Mouse (Mus musculus) CD4-positive helper T cell, adult 2 months (primary cell): ENCODE measurements at regions not wholly inside any gene's neighbourhood (a gene's known extent, or its start where the extent isn't known, plus 50 kb on each side); places are given as distances from the start of the nearest gene placed in this dataset.
A peak's percentile ranks its signal among the peaks of the same experiment; 100 is the strongest.

ENCODE experiments used
- DNase-seq: peaks from one replicate; pipeline ENCODE4 v3.0.0-alpha.2; 2012; ENCODE audit warnings: low read depth, missing footprints, low spot score

- no peak for DNase-seq
Measured at GRCm38 (mm10) chr9:22937686-22938391, 285.0 kb upstream of the Bmper start.

GRCm38 (mm10) chr9:22944992-22945391 is 277.9 kb upstream of the Bmper start:
- no peak for DNase-seq

DNA sequence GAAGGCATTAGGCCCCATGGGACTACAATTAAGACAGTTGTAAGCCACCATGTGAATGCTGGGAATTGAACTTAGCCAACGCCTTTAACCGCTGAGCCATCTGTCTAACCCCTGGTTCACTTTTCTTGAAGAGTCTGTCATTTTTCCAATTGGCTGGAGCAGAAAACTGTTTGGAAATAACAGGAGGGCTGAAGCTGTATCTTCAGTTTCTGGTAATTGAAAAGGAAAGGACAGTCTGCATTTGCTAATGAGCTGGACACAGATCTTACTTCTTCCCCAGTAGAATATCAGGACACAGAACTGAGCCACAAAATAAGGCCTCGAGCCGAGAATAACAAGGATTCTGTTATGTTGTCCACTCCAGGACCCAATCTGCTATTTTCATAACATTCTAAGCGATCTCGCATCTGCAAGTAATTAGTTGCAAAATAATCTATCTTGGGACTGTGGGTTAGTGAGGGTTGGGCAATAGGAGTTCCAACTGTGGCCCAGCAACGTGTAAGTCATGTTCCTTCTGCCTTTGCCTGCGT is 277.4 kb upstream of the Bmper start:
- no peak for DNase-seq

DNA sequence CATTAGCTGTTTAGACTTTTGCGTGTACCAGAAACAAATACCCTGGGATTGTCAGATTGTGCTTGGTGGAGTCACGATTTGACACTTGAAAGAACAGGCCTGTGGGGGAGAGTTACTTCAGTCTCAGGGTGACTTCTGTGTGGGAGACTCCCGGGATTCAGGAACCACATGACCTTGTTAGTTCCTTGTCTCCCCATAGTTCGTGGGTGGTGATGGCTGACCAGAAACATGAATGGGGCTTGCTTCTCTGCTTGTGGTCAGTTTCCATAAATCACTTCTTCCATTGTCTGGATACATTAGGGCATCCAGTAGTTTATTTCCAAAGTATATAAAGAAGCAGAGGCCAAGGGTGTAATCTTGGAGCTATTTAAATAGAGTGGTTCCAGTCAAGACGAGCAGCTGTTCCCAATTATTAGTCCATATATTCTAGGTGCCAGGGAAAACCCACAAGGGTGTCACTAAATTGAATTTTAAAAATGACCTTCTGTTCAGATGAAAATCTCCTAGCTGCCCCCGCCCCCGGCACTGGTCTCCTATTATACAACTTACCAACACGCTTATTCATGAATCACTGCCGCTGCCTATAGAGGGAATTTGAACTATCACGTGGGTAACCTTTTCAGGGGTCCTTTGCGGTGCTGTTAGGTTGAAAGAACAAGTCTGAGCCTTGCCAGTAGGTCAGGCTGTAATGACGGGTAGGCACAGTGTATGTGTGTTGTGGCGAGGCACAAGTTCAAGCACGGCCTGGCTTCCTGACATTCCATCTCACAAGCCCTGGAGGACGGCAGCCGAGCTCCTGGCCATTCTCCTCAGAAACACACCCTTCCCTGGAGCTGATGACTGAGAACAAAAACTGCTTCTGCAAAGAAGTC is 270.1 kb upstream of the Bmper start:
- DNase-seq = no peak

- DNase-seq = no peak
Measured at GRCm38 (mm10) chr9:22962269-22962815, 260.5 kb upstream of the Bmper start.

- DNase-seq = peak; percentile 18
Measured at GRCm38 (mm10) chr9:22971312-22971711, 251.6 kb upstream of the Bmper start.

DNA sequence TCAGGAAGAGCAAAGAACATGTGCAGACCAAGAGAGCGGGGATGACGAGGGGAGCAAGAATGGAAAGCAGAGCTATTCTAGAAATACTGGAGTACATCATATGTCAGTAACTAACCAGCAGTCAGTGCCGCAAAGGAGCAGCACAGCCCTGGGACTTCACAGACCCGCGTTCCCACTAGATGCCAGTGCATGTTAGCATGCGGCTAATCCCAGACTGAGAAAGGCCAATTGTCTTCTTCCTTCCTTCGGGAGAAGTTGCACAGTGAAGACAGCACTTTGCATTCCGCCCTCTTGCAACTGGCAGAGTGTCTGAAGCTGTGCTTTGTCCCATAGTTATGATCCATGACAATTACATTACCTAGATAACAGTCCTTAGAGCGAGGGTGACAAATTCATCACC is 246.1 kb upstream of the Bmper start:
- no peak for DNase-seq

DNA sequence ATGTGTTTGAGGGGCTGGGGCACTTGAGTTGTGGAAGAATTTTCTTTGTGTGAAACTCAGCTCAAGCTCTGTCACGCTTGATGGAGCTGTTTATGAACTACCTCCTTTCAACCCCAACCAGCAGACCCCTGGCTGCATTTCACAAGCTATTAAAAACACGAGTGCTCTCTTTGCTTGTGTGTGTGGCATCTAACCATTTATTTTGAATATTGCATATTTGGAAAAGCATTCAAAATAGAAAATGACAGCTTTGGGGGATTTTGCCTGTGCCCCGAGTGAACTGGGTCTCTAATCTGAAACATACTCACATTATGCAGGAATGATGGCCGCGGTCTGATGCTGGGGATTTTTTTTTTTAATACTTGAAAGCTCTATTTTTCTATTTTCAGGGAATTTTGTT is 243.2 kb upstream of the Bmper start:
- no peak for DNase-seq

GRCm38 (mm10) chr9:22989508-22989907 is 233.4 kb upstream of the Bmper start:
- DNase-seq = no peak

- no peak for DNase-seq
Measured at GRCm38 (mm10) chr9:22993531-22993930, 229.3 kb upstream of the Bmper start.

DNA sequence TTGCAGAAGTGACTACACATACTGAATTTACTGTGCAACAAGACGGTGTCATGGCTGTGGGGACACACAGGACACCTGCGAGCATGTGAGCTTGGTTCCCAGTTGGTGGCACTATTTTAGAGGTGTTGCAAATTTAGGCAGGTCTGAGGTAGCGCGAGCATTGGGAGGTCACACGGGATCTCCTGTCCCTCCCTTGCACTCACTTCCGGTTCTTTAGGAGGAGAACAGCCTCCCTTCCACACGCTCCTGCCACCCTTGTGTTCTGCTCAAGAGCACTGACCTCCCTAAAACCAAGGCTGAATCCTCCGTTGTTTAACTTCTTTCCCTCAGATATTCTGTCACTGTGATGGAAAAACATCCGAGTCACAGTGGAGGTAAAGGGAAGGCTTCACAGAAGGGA is 227.3 kb upstream of the Bmper start:
- DNase-seq = no peak

- no peak for DNase-seq
Measured at GRCm38 (mm10) chr9:22998306-22998705, 224.6 kb upstream of the Bmper start.

- DNase-seq = no peak
Measured at GRCm38 (mm10) chr9:22999181-22999580, 223.7 kb upstream of the Bmper start.

- no peak for DNase-seq
Measured at GRCm38 (mm10) chr9:23000200-23000599, 222.7 kb upstream of the Bmper start.

- DNase-seq = no peak
Measured at GRCm38 (mm10) chr9:23003195-23004061, 219.4 kb upstream of the Bmper start.

GRCm38 (mm10) chr9:23005005-23005404 is 217.9 kb upstream of the Bmper start:
- no peak for DNase-seq

DNA sequence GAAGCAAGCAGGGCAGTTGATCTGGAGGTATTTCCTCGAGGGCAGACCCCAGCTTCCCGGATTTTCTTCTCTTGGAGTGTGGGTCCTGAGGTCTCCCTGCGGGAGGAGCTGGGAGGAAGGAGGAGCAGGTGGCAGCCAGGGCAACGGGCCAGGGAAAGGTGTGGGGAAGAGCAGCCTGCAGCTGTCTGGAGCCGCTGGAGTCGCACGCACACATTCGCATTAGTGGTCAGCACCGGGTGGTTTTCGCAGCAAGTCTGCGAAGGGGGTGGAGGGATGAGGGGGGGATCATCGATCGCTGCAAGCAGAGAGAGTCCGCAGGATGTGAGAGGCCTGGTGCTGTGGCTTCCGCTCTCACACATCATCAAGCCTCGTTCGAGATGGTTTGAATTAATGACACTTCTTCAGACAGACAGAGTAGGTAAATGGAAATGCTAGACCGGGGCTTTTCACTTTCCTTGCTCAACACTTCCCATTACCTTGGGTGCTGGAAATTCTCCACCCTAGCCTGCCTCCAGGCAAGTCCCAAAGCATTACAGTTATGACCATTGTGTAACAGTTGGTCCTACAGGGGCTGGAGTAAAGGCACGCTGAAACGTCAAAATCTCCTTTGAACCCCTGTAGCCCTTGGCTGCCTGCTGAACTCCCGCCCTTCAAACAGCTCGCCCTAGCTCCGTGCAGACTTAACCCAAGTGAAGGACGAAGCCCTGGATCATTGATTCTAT is 213.3 kb upstream of the Bmper start:
- no peak for DNase-seq

DNA sequence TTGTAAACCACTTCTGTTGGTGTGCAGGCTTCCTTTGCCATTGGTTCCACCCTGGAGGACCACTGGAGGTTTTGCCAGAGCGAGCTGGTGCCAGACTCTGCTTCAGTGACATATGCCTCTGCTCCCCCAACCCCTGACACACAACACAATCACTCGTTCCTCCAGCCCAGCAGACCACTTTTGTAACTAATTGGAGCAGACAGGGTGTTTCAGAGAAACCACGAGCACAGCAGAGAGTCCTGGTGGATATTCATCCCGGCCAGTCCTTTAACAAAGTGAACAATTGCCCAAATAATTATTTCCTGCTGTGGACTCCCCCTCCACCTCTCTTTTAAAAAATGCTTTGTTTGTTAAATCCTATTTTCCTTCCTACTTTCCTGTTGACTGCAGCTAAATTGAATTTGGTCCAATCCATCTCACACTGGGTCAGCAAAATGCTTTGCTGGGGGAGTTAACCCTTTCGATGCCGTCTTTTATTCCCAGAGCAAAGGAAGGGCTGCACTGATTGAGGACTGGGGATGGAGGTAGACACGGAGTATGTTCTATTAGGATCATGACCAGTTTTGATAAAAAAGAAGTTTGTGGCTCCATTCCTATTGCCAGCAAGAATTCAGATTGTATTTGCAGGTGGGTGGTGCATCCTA is 211.4 kb upstream of the Bmper start:
- DNase-seq = no peak

DNA sequence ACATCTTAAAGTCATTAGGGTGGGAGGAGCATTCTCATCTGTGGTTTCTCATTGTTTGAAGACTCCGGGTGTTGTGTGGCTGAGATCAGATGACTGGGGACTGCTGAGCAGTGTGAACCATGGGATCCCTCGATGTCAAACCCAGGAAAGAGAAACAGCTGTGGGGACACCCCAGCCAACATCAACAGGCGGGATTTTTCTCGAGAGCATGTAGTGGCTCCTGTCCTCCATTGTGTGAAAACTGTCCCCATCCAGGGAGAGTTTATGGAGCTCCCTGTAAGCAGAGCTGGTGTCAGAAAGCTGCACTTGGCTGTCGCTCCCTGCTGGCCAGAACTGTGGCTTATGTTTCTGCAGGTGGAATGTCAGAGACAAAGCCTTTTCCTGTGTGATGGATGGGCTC is 210.7 kb upstream of the Bmper start:
- DNase-seq = no peak

DNA sequence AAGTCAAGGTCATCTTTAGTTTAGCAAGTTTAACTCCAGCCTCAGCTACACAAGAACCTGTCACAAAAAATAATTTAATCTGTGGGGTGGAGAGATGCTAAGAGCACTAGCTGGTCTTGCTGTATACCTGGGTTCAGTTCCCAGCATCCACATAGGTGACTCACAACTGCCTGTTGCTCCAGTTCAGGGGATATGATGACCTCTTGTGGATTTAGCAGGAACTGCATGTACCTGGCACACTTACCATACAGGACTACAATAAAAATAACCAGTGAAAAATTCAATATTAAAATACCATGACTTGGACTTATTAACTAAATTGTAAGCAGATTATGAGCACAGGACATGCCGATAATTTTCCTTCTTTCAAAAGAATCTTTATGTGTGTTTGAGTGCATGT is 206.1 kb upstream of the Bmper start:
- DNase-seq = no peak
